Mouse (Mus musculus) hematopoietic stem cell, adult 5-6 weeks (primary cell): ENCODE results near the gene Tprg. TPM values are rescaled to one million over a fixed set of nuclear protein-coding genes. Genes with fewer than 3 reads are reported as not detected.
A peak's percentile ranks its signal among the peaks of the same experiment; 100 is the strongest.

Source experiments
- ATAC-seq, 2 experiments: fragments of 125-278 bp in 1 of 2; replicated peaks in 1 of 2; 2 replicates each; pipeline ENCODE4 v1.8.0; 2016 to 2017; ENCODE audit warnings: inconsistent platforms in 2 of 2, mild to moderate bottlenecking in 2 of 2, moderate number of reproducible peaks in 2 of 2, low read depth in 1 of 2, moderate TSS enrichment in 1 of 2; ENCODE audit not compliant: low FRiP score in 2 of 2, poor library complexity in 2 of 2, severe bottlenecking in 2 of 2, insufficient read depth in 1 of 2, low TSS enrichment in 1 of 2
- total RNA-seq: library from RNA; stranded (forward); fragments of 172-1452, 232-1000 nt; gene quantifications from 2 replicates; pipeline ENCODE4 v1.2.3, GENCODE M21; 2017

The Tprg gene
- total RNA-seq, 1 experiment from 2014 or later, result not detected

- no peak for ATAC-seq
Measured at GRCm38 (mm10) chr16:25408032-25408431, 121.4 kb downstream of the Tprg start.

- no peak for ATAC-seq
Measured at GRCm38 (mm10) chr16:25411307-25411706, 124.7 kb downstream of the Tprg start.

GRCm38 (mm10) chr16:25413885-25414284 is 127.3 kb downstream of the Tprg start:
- no peak for ATAC-seq

- no peak for ATAC-seq
Measured at GRCm38 (mm10) chr16:25415186-25415585, 128.6 kb downstream of the Tprg start.

GRCm38 (mm10) chr16:25417875-25418630 is 131.4 kb downstream of the Tprg start:
- no peak for ATAC-seq

GRCm38 (mm10) chr16:25422997-25423396 is 136.4 kb downstream of the Tprg start:
- no peak for ATAC-seq

- no peak for ATAC-seq
Measured at GRCm38 (mm10) chr16:25424001-25424400, 137.4 kb downstream of the Tprg start.

- ATAC-seq, result no peak
Measured at GRCm38 (mm10) chr16:25424915-25425314, 138.3 kb downstream of the Tprg start.

GRCm38 (mm10) chr16:25425376-25425775 is 138.8 kb downstream of the Tprg start:
- ATAC-seq, result no peak; a peak in 1 of 4 replicates

- peak; percentile 78 to 92 for ATAC-seq
Measured at GRCm38 (mm10) chr16:25426261-25426660, 139.6 kb downstream of the Tprg start.

GRCm38 (mm10) chr16:25440039-25440438 is 153.4 kb downstream of the Tprg start:
- ATAC-seq, result no peak

GRCm38 (mm10) chr16:25445580-25445979 is 159.0 kb downstream of the Tprg start:
- no peak for ATAC-seq

- no peak for ATAC-seq
Measured at GRCm38 (mm10) chr16:25451511-25451910, 164.9 kb downstream of the Tprg start.

GRCm38 (mm10) chr16:25464732-25465131 is 178.1 kb downstream of the Tprg start:
- no peak for ATAC-seq

GRCm38 (mm10) chr16:25465435-25466139 is 179.0 kb downstream of the Tprg start:
- peak in 1 of 2 experiments; percentile 17; a peak in 1 of 4 replicates for ATAC-seq

GRCm38 (mm10) chr16:25468040-25468439 is 181.4 kb downstream of the Tprg start:
- no peak for ATAC-seq

- ATAC-seq, result no peak
Measured at GRCm38 (mm10) chr16:25468662-25469061, 182.0 kb downstream of the Tprg start.
